Comparison of ENCODE assay signal across 18 mouse cellular contexts in the genomic region with DNA sequence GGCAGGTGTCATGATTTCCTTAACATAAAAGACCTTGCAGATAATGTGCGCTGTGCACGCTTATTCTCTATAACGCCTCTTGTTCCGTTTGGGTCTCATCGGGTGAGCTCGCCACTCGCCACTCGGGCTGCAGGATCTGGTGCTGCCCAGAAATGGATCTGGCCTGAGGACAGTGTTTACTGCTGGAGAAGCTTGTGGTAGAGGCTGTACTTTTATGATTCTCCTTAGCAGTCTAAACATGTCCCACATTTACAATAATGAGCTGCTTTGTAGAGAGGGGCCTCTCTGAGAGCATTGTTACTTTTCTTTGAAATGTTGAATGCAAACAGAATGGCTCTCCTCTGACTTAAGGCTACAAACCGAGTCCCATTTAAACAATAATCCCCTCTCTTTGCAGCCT.
DNase-seq lines count a peak whose midpoint lies in the region; ATAC-seq lines count a peak whose summit lies in the region.
"Had no signal": no experiment of that assay in that cellular context is flagged by ENCODE, and none has a peak within 500 bp of the region (broad histone marks: within the 10 kb centered on the region; RNA-seq: fewer than 3 reads in every experiment).

No protein-coding gene starts in this region.

- intact Hi-C loops in heart, postnatal 25 days (cut with DNase I), result no loop called here

- peak overlapping the region; percentile 26 for H3K9ac ChIP-seq in forebrain, embryonic 13.5 days
- no peak overlapping the region for H3K9ac ChIP-seq in limb, embryonic 12.5 days (replicated peaks)
- H3K9ac ChIP-seq in midbrain, embryonic 15.5 days, result no peak overlapping the region
- no peak overlapping the region for H3K9ac ChIP-seq in neural tube, embryonic 15.5 days (replicated peaks)
- H3K9ac ChIP-seq: intestine, embryonic 15.5 days; kidney, embryonic 15.5 days; lung, embryonic 14.5 days had no signal

- ATAC-seq in forebrain, embryonic 13.5 days, result peak; percentile 74
- no peak for ATAC-seq in limb, embryonic 12.5 days (ENCODE audit: insufficient number of reproducible peaks, insufficient read depth, low FRiP score, low TSS enrichment, low read depth)
- ATAC-seq in midbrain, embryonic 15.5 days (replicated peaks), result peak; percentile 71; the same call in 1 of the 2 replicates
- ATAC-seq in neural tube, embryonic 15.5 days (ENCODE audit: low FRiP score), result no peak
- ATAC-seq: CD4-positive, CD25-positive, alpha-beta regulatory T cell, adult 4 months; intestine, embryonic 15.5 days had no signal

- DNase-seq in hindbrain, embryonic 10.5 days (ENCODE audit: low spot score), result no peak
- DNase-seq in heart, postnatal 25 days (ENCODE audit: low spot score), result no peak
- DNase-seq in right cerebral cortex, postnatal 14 days, result no peak
- DNase-seq: adrenal gland, adult 8-10 months; cerebellum, postnatal 10 days; gastrocnemius, postnatal 25 days; heart, postnatal 10 days; liver; lung, embryonic 14.5 days; thymus, adult 18-20 months had no signal

- H3K4me1 ChIP-seq in forebrain, embryonic 13.5 days, result peaks cover 37% of the 10 kb centered on the region
- peaks cover 23% of the 10 kb centered on the region for H3K4me1 ChIP-seq in hindbrain, embryonic 10.5 days (replicated peaks)
- H3K4me1 ChIP-seq in limb, embryonic 12.5 days (replicated peaks), result peaks cover 33% of the 10 kb centered on the region
- peaks cover 16% of the 10 kb centered on the region for H3K4me1 ChIP-seq in midbrain, embryonic 15.5 days
- H3K4me1 ChIP-seq in neural tube, embryonic 15.5 days, result peaks cover 6% of the 10 kb centered on the region; the same call in 1 of the 2 replicates
- H3K4me1 ChIP-seq: intestine, embryonic 15.5 days; kidney, embryonic 15.5 days had no signal

- H3K4me3 ChIP-seq in forebrain, embryonic 13.5 days, result no peak overlapping the region
- H3K4me3 ChIP-seq in hindbrain, embryonic 10.5 days, result no peak overlapping the region
- no peak overlapping the region for H3K4me3 ChIP-seq in limb, embryonic 12.5 days (replicated peaks)
- no peak overlapping the region for H3K4me3 ChIP-seq in midbrain, embryonic 15.5 days
- H3K4me3 ChIP-seq in neural tube, embryonic 15.5 days (replicated peaks), result no peak overlapping the region
- H3K4me3 ChIP-seq: intestine, embryonic 15.5 days; kidney, embryonic 15.5 days; myocyte had no signal

- H3K27ac ChIP-seq in forebrain, embryonic 13.5 days, result peak overlapping the region; percentile 72
- peak overlapping the region; percentile 78 for H3K27ac ChIP-seq in hindbrain, embryonic 10.5 days
- peak overlapping the region; percentile 82 for H3K27ac ChIP-seq in limb, embryonic 12.5 days
- peak overlapping the region; percentile 71 for H3K27ac ChIP-seq in midbrain, embryonic 15.5 days
- no peak overlapping the region for H3K27ac ChIP-seq in neural tube, embryonic 15.5 days (replicated peaks)
- H3K27ac ChIP-seq: intestine, embryonic 15.5 days; kidney, embryonic 15.5 days had no signal

- peak overlapping the region; percentile 43 for H3K4me2 ChIP-seq in forebrain, embryonic 13.5 days
- 0 out of 2 replicates have a peak overlapping the region, but pooled peaks have one; percentile 15 for H3K4me2 ChIP-seq in limb, embryonic 12.5 days
- H3K4me2 ChIP-seq in midbrain, embryonic 15.5 days, result peak overlapping the region; percentile 29
- no peak overlapping the region for H3K4me2 ChIP-seq in neural tube, embryonic 15.5 days
- H3K4me2 ChIP-seq: intestine, embryonic 15.5 days; kidney, embryonic 15.5 days; lung, embryonic 14.5 days had no signal

- 6% methylated on average over 9 of the region's 9 CpGs for WGBS in forebrain, embryonic 13.5 days
- WGBS in hindbrain, embryonic 10.5 days, result 56% methylated on average over 9 of the region's 9 CpGs
- 49% methylated on average over 9 of the region's 9 CpGs for WGBS in limb, embryonic 12.5 days
- WGBS in midbrain, embryonic 15.5 days, result 14% methylated on average over 9 of the region's 9 CpGs
- WGBS in neural tube, embryonic 15.5 days, result 39% methylated on average over 9 of the region's 9 CpGs

- no peaks in the 10 kb centered on the region for H3K9me3 ChIP-seq in forebrain, embryonic 13.5 days (replicated peaks)
- H3K9me3 ChIP-seq in hindbrain, embryonic 10.5 days, result no peaks in the 10 kb centered on the region
- H3K9me3 ChIP-seq in limb, embryonic 12.5 days, result no peaks in the 10 kb centered on the region
- H3K9me3 ChIP-seq in midbrain, embryonic 15.5 days, result no peaks in the 10 kb centered on the region
- no peaks in the 10 kb centered on the region for H3K9me3 ChIP-seq in neural tube, embryonic 15.5 days (replicated peaks)
- H3K9me3 ChIP-seq: intestine, embryonic 15.5 days; kidney, embryonic 15.5 days had no signal

- no peaks in the 10 kb centered on the region for H3K36me3 ChIP-seq in forebrain, embryonic 13.5 days (ENCODE audit: poor library complexity, severe bottlenecking)
- no peaks in the 10 kb centered on the region for H3K36me3 ChIP-seq in hindbrain, embryonic 10.5 days
- no peaks in the 10 kb centered on the region for H3K36me3 ChIP-seq in limb, embryonic 12.5 days
- H3K36me3 ChIP-seq in midbrain, embryonic 15.5 days (replicated peaks), result no peaks in the 10 kb centered on the region
- no peaks in the 10 kb centered on the region for H3K36me3 ChIP-seq in neural tube, embryonic 15.5 days
- H3K36me3 ChIP-seq: intestine, embryonic 15.5 days; kidney, embryonic 15.5 days had no signal

- peaks cover 4% of the 10 kb centered on the region; the same call in 1 of the 2 replicates for H3K27me3 ChIP-seq in forebrain, embryonic 13.5 days
- H3K27me3 ChIP-seq in hindbrain, embryonic 10.5 days (ENCODE audit: insufficient read depth, poor library complexity, severe bottlenecking), result no peaks in the 10 kb centered on the region
- H3K27me3 ChIP-seq in limb, embryonic 12.5 days, result no peaks in the 10 kb centered on the region
- no peaks in the 10 kb centered on the region for H3K27me3 ChIP-seq in midbrain, embryonic 15.5 days (replicated peaks)
- H3K27me3 ChIP-seq in neural tube, embryonic 15.5 days (replicated peaks), result no peaks in the 10 kb centered on the region
- H3K27me3 ChIP-seq: intestine, embryonic 15.5 days; kidney, embryonic 15.5 days had no signal

Comparison
In these comparisons a context has a peak if more than half of its experiments do, and no peak if none do; other contexts are left out.
1. ATAC-seq: peak in forebrain, embryonic 13.5 days (single experiment) and midbrain, embryonic 15.5 days (single experiment); none in limb, embryonic 12.5 days (single experiment) and neural tube, embryonic 15.5 days (single experiment).